Mouse (Mus musculus) layer of hippocampus, adult 11-12 months (tissue): ENCODE results near the gene 4930480E11Rik.
"Not testable (repeated sequence)": the region's sequence is repeated elsewhere in the genome, so short reads cannot be mapped to it uniquely, and the experiment has no call there.

Experiments
- DNase-seq: peaks from one replicate; pipeline ENCODE4 v3.0.0; 2022; ENCODE audit warnings: low spot score

Gene 4930480E11Rik

DNA sequence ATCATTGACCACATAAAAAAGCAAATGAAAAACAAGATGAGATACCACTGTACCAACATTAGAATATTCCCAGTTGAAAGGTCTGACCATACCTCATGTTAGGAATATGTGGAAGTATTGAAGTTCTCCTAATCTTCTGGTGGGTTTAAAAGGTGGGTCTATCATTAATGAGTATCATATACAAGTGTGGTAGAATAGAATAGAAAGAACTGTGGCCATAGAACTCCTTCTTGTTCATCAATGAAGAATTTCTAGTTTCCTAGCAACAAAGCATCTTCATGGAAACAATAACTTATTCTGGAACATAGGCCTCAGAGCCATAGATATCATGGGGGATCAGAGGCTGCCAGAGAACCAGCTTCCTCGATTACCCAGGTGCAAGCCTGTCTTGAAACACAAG lies at the start of gene 4930480E11Rik:
TSS of gene 4930480E11Rik (plus strand) at position 301 of the 400 bp plus-strand sequence.
- DNase-seq = no peak

DNA sequence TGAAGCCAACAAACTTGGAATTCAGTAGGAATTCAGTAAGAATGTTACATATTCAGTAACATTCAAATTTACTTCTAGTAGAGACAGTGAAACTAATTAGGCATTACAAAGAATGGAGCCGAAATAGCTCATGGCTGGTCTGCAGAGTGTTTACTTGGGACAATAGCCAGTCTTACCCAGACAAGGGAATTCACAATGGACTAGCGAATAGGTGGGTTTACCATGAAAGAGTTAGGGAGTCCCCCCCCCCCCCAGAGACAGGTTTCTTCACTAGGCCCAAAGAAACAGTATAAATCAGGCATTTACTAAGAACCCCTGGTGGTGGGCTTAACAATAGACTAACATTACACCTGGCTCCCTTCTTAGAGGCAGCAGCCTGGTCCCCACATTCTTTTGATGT lies 33.9 kb downstream of the 4930480E11Rik start:
- DNase-seq = not testable (repeated sequence)
